Mouse (Mus musculus) liver, embryonic 14.5 days (tissue): ENCODE measurements around the gene Sfi1.
"Not testable (repeated sequence)": the region's sequence is repeated elsewhere in the genome, so short reads cannot be mapped to it uniquely, and the experiment has no call there.

Experiments
- CTCF ChIP-seq: IDR thresholded peaks from 2 replicates; pipeline ENCODE4 v1.5.1; 2016; ENCODE audit warnings: antibody characterized with exemption, low read depth, control low read depth
- EP300 ChIP-seq: IDR thresholded peaks from 2 replicates; pipeline ENCODE4 v1.6.1; 2016; ENCODE audit warnings: antibody characterized with exemption, low read depth

GRCm38 (mm10) chr11:3145359-3146165, 47.7 kb downstream of the Sfi1 start:
- TF ChIP-seq EP300, CTCF: not testable (repeated sequence)
